Mouse (Mus musculus) stomach, postnatal 0 days (tissue): Measurements from ENCODE around the gene Cyp46a1.

Experiments used
- CTCF ChIP-seq: IDR thresholded peaks from 2 replicates; pipeline ENCODE4 v1.5.1; 2016; ENCODE audit warnings: antibody characterized with exemption, low read depth, mild to moderate bottlenecking, moderate library complexity
- EP300 ChIP-seq: optimal IDR thresholded peaks from 2 replicates; pipeline ENCODE3; 2016; ENCODE audit warnings: antibody characterized with exemption

DNA sequence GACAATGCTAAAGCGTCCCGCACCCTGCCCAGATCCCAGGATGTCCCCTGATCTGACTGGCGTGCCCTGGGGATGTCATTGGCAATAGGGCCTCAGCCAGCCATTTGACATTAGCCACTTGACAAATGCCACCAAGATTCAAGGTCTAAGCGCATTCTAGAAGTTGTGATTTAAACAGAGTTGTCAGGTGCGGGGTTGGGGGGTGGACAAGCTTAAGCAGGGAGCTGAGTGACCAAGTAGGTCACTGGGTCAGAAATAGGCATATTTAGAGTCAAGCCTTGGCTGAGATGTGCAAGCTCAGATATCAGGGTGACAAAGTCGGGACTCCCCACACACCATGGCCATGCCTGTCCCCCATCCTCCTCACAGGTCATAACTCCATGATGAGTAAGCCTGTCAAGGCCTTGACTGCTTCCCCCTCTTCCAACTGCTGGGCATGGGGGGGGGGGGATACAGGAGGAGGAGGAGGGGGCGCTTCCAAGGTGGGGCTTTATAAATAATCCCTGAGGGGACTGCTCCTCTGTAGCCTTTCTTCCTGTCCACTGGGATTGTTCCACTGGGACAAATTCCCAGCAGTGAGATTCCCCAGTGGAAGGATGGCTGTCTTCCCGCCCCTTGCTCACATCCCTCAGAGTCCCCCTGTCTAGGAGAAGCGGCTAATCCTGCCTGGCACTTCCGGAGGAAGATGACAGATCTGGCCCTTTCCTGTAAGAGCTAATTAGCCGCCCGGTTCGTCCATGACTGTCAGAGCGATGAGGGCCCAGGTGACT, 49.5 kb upstream of the Cyp46a1 start:
- TF ChIP-seq CTCF (no peak), EP300 (no peak)
